8 mouse cellular contexts compared by ENCODE assay signal in genomic region chr2:165849129-165849528, GRCm38 (mm10). TPM values are rescaled to one million over a fixed set of nuclear protein-coding genes. Genes with fewer than 3 reads are reported as not detected.
A peak's percentile ranks its signal among the peaks of the same experiment; 100 is the strongest.
DNase-seq lines count a peak whose midpoint lies in the region; ATAC-seq and TF ChIP-seq lines count a peak whose summit lies in the region.

No protein-coding gene starts in this region.

- TF ChIP-seq POLR2A in heart, adult 2 months (IDR thresholded peaks at IDR 0.05; ENCODE audit: insufficient read depth, low read depth, low read length), result no peak

- H3K4me1 ChIP-seq in neural tube, embryonic 13.5 days (replicated peaks), result peaks cover 60% of the 10 kb centered on the region
- H3K4me1 ChIP-seq in brown adipose tissue, adult 24 weeks (ENCODE audit: control insufficient read depth, insufficient read depth, insufficient read length, low read length), result peaks cover 30% of the 10 kb centered on the region
- H3K4me1 ChIP-seq in heart, adult 2 months (ENCODE audit: control insufficient read depth, insufficient read depth, low read length), result peaks cover 30% of the 10 kb centered on the region

- TF ChIP-seq EP300 in heart, adult 2 months (IDR thresholded peaks at IDR 0.05; ENCODE audit: insufficient read depth, low read depth, low read length), result 0 out of 2 replicates have a peak, but pooled peaks have one; percentile 23

- intact Hi-C loops in heart, adult 2 months (cut with DNase I), result no loop called here

- H3K36me3 ChIP-seq in neural tube, embryonic 13.5 days, result peaks cover 71% of the 10 kb centered on the region
- peaks cover 25% of the 10 kb centered on the region for H3K36me3 ChIP-seq in heart, adult 2 months (ENCODE audit: control insufficient read depth, insufficient read depth, low read length)

- peak overlapping the region; percentile 67 for H3K27ac ChIP-seq in neural tube, embryonic 13.5 days (replicated peaks)
- peak overlapping the region; percentile 29 for H3K27ac ChIP-seq in brown adipose tissue, adult 24 weeks (replicated peaks; ENCODE audit: low read depth, low read length)
- peak overlapping the region; percentile 47 for H3K27ac ChIP-seq in heart, adult 2 months

- no peaks in the 10 kb centered on the region for H3K9me3 ChIP-seq in neural tube, embryonic 13.5 days

- H3K4me3 ChIP-seq in neural tube, embryonic 13.5 days, result no peak overlapping the region
- H3K4me3 ChIP-seq in brown adipose tissue, adult 24 weeks (ENCODE audit: insufficient read depth, low read depth, low read length), result no peak overlapping the region
- H3K4me3 ChIP-seq in heart, adult 2 months, result no peak overlapping the region

- no peak for TF ChIP-seq CTCF in heart, adult 2 months (IDR thresholded peaks at IDR 0.05)

- WGBS in neural tube, embryonic 13.5 days, result 43% methylated on average over 5 of the region's 5 CpGs
- WGBS in heart, adult 2 months, result 18% methylated on average over 5 of the region's 5 CpGs

- no peak for ATAC-seq in neural tube, embryonic 13.5 days (ENCODE audit: low read depth)
- no peak for ATAC-seq in megakaryocyte, adult 5-6 weeks (ENCODE audit: poor library complexity, severe bottlenecking)

- H3K79me2 ChIP-seq in heart, adult 2 months (replicated peaks; ENCODE audit: control insufficient read depth, insufficient read depth, low read length), result no peaks in the 10 kb centered on the region; the same call in none of the 2 replicates

- no peak overlapping the region for H3K4me2 ChIP-seq in neural tube, embryonic 13.5 days

- no peak for DNase-seq in neural tube, embryonic 10.5 days (ENCODE audit: extremely low spot score, low spot score)
- peak; percentile 85 to 86 for DNase-seq in heart, adult 2 months
- DNase-seq in kidney, adult 11 months, result peak; percentile 78
- DNase-seq in lung, adult 18-20 months, result peak; percentile 74 to 78
- peak; percentile 70 for DNase-seq in retina, embryonic 14.5 days (ENCODE audit: low spot score)

- H3K27me3 ChIP-seq in neural tube, embryonic 13.5 days, result no peaks in the 10 kb centered on the region
- H3K27me3 ChIP-seq in heart, adult 2 months (ENCODE audit: control insufficient read depth, insufficient read depth, low read length), result no peaks in the 10 kb centered on the region

- H3K9ac ChIP-seq in neural tube, embryonic 13.5 days, result peak overlapping the region; percentile 31; the same call in 1 of the 2 replicates
- no peak overlapping the region for H3K9ac ChIP-seq in heart, adult 2 months (ENCODE audit: low read depth, low read length)

RNA-seq across cellular contexts. Expression of gene Zmynd8, which starts 49.7 kb away (rescaled TPM):
- polyA plus RNA-seq in neural tube, embryonic 13.5 days (2015; fragmentation: Nextera tagmentation; extraction: Ambion mirVana), result 69.0 and 73.2 TPM in 2 replicates
- polyA plus RNA-seq in brown adipose tissue, adult 24 weeks (2012; ENCODE audit: insufficient read depth, insufficient read length, missing spikeins), result 6.7 and 17.9 TPM in 2 replicates
- total RNA-seq in heart, adult 2 months (2021), result 10 to 100 TPM; 44.4 to 47.2 TPM
- polyA plus RNA-seq in heart, adult 2 months (2012; rRNA removed), result 20.4 and 31.2 TPM in 2 replicates
- total RNA-seq in megakaryocyte, adult 5-6 weeks (2015), result 26.9 and 37.5 TPM in 2 replicates
- total RNA-seq in megakaryocyte, adult 5-6 weeks (2017), result 26.7 and 28.3 TPM in 2 replicates
